Mouse (Mus musculus) kidney, adult 11 months (tissue): Measurements from ENCODE around the gene Zpbp.

Experiments used
- DNase-seq: peaks from one replicate; pipeline ENCODE4 v3.0.0; 2022

Gene Zpbp

DNA sequence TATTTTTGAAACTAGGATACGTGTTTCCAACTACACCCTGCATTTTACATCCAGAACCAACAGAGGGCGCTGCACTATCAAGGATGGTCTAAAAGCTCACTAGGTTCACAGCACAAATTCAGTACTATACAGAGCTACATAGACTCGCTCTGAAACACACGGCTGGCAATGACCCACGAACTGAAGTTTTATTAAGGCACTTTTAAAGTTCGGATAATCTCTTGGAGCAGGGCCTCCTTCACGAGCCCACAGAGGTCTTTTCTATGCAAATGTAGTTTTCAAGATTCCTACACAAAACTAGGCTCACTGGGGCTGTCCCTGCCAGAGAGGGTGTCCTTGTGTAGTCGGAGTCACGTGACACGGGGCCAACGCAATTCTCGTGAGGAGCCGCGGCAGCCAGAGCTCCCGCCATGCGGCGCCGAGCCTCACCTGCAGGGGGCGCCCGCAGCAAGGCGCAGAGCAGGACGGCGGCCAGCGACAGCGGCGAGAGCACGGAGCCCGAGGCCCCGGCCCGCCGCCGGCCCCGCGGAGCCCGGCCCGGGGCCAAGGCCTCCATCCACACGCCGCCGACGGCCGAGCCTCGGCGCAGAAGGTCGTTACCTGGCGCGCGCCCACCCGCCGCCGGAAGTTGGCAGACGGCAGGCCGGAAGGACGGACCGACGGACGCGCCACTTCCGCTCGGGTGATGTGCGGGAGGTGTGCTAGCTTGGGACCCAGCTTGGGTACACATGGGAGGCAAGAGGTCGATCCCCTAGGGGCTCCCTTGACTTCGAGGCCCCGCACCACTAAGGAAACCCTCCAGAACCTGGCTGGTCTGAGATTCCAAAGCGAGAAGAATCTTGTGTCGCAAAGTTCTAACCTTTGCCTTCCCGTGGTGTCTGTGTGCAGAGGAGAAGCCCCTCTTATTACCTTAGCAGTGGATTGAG, at the start of gene Zpbp, which contains the start of gene Spata48:
TSS of gene Zpbp (minus strand) at position 774 of the 926 bp plus-strand sequence.
TSS of gene Spata48 (plus strand) at position 460 of the 926 bp plus-strand sequence.
- DNase-seq, result peak; percentile 92

DNA sequence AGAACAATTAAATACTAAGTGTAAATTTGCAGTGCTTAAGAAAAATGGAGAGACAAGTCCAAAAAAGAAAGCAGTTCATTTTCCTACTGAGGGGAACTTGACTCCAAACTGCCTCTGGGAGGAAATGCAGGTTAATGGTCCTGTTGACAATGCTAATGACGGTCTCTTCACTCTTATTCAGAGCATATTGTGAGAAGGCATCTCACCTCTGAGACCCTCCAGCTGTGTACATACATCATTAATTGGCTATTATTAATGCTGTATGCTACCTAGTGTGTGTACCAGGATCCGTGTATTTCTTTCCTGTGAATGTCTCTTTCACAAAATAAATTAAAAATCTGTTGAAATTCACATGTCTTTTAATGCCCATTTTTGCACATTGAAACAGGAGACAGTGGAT, 47.2 kb upstream of the Zpbp start:
- DNase-seq, result no peak

- DNase-seq, result no peak
Measured at GRCm38 (mm10) chr11:11506187-11506586, 44.0 kb upstream of the Zpbp start.

- DNase-seq, result no peak
Measured at GRCm38 (mm10) chr11:11499944-11500343, 37.7 kb upstream of the Zpbp start.

DNA sequence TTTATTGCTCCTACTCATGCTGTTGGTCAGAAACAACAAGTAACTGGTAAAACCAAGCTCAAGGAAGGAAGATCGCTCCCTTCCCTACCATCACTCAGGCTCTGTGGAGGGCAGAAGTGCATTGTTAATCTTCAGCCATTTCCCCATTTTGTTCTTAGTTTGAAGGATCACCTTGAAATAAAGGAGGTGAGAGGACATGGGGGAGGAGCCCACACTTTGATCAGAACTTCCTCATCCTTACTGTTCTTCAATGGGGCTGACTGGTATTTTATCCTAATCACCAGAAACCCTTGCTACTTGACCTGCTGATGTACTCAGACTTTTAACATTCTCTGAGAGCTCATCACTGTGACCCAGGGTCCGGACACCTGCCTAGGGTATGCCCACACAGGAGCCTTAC, 33.5 kb upstream of the Zpbp start:
- no peak for DNase-seq

DNA sequence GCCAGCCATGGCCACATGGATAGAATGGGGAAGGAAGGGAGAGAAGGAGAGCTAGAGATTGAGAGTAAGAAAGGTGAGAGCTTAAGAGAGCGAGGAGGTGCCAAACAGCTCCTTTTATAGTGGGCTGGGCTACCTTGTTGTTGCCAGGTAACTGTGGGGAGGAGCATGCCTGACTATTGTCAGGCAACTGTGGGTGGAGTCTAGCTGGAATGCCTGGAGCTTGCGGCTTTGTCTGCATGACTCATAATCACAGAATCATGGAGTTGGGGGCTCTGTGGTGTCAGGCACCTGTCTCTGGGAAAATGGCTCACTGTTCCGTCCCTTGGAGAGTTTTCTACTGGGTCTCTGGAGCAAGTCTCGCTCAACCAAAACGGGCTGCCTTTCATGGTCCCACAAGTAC, 29.8 kb upstream of the Zpbp start:
- no peak for DNase-seq

DNA sequence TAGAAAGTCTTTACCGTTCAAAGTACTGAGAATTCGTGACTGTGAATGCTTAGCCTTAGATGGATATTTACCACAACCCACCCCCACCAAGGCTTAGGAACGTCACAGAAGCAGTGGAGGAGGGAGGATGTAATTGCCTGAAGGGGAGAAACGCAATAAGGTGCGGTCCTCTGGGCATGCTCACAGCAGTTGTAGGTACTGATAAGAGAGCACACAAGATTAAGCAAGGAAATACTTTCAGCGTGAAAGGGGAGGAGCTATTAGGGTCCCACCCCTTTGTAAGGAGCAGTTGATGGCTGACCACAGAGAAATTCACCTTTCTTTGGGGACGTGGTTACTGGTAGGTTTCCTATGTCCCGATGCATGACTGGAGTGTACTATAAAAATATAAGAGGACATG, 22.2 kb upstream of the Zpbp start:
- DNase-seq, result no peak

GRCm38 (mm10) chr11:11468924-11469323, 6.7 kb upstream of the Zpbp start:
- DNase-seq, result no peak

- no peak for DNase-seq
Measured at GRCm38 (mm10) chr11:11462561-11462890, 318 bp upstream of the Zpbp start.

GRCm38 (mm10) chr11:11455037-11455436, 7.2 kb downstream of the Zpbp start:
- DNase-seq, result no peak

DNA sequence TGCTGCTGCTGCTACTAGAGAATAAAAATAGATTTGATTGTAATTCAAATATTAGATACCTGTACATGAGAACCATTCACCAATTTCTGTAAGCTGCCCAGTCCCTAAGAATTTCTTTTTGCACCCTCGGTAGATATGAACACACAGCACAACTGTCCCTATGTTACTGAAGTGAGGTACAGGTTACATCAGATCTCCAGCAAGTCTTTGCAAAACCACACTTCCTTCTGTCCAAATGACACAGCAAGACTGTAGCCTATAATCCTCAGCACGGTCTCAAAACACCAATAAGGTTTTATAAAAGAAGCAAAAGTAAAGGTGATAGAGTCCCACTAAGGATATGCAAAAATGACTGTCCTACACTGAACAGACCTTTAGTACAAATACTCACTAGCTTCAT, 44.9 kb downstream of the Zpbp start:
- no peak for DNase-seq

- DNase-seq, result no peak
Measured at GRCm38 (mm10) chr11:11414188-11414587, 48.0 kb downstream of the Zpbp start.

DNA sequence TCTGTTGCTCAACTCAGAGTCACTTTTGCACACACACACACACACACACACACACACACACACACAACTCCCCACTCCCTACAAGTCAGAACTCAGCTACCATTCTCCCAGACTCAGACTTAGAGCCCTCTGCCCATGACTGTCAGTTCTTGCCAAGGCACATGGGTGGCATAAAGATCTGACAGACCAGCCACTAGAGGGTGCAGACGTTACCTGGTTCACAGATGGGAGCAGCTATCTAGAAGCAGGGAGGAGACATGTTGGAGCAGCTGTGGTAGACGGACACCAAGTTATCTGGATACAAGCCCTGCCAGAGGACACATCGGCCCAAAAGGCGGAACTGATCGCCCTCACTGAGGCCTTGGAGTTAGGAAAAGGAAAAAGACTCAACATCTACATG, 67.5 kb downstream of the Zpbp start:
- DNase-seq, result no peak

GRCm38 (mm10) chr11:11393164-11393563, 69.0 kb downstream of the Zpbp start:
- DNase-seq, result no peak

DNA sequence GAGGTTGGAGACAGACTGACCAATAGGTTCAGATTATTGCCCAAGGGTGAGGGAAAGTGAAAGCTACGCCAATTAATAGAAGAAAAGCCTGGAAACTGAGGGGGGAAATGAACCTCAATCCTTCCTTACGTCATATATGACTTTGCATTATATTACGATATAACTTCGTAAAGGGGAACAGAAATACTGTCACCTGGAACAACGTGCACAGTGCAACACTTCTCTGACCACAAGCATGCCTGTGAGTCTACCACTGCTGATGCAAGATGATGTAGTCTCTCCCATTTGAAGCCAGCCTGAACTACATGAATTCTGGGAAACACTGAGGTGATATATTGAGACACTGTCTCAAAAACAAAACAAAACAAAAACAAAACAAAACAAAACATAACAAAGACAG, 90.9 kb downstream of the Zpbp start:
- no peak for DNase-seq

DNA sequence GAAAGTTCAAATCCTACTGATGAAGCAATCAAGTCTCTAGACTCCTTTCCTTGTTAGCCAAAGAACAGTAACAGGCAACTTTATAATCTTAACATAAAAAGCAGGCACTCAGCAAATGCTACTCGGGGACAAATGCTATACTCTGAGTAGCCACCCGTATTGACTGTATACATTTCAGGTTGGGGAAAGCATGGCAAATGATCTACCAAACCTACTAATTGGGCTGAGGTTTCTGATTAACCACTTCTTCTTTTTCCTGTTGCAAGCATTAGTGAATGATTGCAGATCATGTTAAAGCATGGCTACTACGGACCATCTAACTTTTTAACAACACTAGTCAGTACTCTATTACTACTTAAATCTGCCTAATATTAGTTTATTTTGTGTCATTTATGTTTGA, 178.7 kb downstream of the Zpbp start:
- DNase-seq, result no peak

- no peak for DNase-seq
Measured at GRCm38 (mm10) chr11:11280128-11280527, 182.1 kb downstream of the Zpbp start.

DNA sequence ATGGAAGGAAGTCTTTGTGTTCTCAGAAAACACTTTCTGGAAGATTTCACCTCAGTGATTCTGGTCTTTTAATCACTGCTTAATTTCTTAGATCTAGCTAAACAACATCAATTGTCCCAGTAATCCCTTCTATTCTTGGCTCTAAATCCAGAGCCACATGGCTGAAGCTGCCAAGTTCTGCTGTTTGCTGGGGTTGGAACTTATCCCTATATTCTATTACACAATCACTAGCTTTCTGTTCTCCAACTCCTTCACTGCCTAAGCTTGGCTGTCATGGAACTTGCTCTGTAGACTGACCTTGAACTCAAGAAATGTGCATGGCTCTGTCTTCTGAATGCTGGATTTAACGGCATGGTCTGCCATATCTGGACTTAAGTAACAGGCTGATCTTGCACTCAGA, 204.9 kb downstream of the Zpbp start:
- DNase-seq, result no peak

GRCm38 (mm10) chr11:11242694-11243377, 219.4 kb downstream of the Zpbp start:
- no peak for DNase-seq

GRCm38 (mm10) chr11:11239346-11239745, 222.9 kb downstream of the Zpbp start:
- DNase-seq, result no peak
